Mouse (Mus musculus): Measurements from ENCODE around the gene Zbtb48. TPM values are rescaled to one million over a fixed set of nuclear protein-coding genes. Genes with fewer than 3 reads are reported as not detected.

Zbtb48 gene
- 1.4 TPM for polyA plus RNA-seq (2014; fragmentation: Illumina TruSeq; extraction: RNeasy Lipid Tissue Mini Kit (QIAGEN cat#74804); ENCODE audit: low read depth, low replicate concordance)

GRCm38 (mm10) chr4:152027524-152027923 is at the start of gene Zbtb48:
TSS of gene Zbtb48 (minus strand) at chr4:152027671.

DNA sequence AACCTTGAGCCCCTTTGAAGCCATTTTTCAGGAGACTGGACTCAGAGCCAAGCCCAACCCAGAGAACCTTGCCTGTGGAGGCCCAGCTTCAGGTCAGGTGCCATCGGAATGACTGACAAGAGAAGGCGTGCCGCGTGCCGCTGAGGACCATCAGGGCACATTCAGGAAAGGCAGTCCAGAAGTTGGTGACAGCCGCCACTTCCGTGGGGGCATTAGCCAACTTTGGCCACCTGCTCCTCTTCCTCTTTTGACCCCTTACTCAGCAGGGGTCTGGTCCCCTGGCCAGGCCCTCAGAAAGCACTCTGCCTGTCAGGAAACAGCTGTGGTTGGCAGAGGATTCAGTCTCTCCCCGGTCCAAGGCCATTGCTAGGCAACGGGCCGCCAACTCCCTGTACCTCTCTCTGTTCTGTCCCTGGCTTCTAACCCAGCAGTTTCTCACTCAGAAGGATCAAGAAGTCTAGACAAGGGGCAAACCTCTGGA is 44.7 kb upstream of the Zbtb48 start, which contains the start of gene Plekhg5:
Plekhg5 (plus strand) TSS at position 378 of the 481 bp plus-strand sequence.

DNA sequence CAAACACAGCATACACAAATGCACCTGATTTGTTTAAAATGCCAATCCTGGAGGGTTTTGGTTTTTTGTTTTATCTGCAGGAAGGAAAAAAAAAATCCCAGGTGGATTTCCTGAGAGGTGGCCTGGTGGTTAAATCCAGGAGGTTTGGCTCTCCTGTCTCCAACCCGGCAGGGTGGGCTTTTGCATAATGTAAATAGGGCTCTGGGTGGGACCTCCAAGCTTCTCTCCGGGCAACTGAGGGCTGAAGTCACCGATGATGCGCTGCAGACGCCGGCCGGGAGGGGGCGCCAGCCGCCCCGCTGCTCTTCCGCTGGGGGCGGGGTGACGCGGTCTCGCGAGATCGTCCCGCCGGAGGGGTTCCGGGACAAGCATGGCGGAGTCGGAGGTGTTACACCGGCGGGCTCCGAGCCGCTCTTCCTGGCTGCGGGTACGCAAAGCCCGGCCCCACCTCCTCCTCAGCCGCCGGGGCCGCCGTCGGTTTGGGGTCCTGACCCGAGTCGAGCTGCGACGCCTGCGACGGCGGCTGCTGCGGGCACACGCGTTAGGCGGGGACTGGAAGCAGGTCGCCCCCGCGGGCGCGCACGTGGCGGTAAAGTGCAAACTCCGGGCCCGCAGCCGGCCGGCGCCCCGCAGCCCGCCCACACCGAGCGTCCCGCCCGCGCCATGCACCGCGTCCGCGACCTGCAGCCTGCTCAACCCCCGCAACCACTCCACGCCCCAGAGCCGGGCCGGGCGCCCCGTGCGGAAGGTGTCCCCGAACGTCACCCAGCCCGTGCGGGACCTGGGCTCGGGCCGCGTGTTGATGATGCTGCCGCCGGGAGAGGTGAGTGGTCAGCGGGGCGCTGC is 11.7 kb upstream of the Zbtb48 start, which contains the start of gene Nol9:
Nol9 (plus strand) TSS at position 337 of the 846 bp plus-strand sequence.

DNA sequence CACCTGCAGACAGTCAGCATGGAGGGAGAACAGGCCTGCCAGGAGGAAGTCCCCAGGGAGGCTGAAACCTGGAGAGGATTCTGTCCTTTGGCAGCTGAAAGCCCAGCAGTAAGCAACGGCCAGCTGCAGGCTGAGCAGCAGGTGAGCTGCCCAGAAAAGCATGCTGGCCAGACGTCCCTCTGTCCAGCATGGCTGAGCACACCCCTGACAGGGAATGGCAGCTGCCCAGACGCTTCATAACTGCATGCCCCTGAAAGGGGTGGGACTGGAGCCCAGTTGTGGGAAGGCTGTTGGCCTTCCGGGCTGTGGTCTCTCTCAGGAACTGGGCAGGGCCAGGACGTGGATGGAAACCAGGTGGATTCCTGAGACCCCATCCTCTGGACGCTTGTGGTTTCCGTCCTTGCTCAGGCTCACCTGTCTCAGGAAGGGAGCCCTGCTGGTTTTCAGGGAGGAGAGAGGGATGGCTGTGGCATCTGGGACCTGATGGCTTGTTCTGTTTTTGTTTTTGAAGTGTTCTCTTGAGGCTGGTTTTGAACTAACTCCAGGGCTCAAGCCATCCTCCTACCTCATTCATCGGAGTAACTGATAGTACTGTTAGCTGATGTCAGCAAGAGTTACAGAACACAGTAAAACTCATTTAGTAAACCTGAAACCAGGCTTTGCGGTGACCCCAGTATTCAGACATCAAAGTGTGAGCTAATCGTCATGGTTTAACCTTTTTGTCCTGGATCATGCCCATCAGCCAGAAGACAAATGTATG is 10.9 kb upstream of the Zbtb48 start, which contains the start of gene Tas1r1:
Tas1r1 (minus strand) TSS at position 344 of the 760 bp plus-strand sequence.

DNA sequence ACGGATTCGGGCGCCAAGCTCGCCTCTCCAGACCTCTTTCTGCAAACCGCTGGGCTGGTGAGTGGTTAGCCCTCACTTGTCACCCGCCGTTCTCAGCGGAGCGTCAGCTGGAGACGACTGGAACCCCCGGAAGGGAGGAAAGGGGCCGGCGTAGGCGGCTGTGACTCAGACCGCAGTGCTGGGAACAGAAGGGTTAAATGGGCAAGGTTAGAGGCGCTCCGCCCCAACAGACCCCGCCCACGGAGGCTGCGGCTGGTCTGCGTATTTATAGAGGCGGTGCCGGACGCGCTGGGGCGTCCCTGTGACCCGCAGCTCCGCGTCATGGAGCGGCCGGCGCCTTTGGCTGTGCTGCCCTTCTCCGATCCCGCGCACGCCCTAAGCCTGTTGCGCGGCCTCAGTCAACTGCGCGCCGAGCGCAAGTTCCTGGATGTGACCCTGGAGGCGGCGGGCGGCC is 18.8 kb downstream of the Zbtb48 start, which contains the start of gene Klhl21:
Klhl21 (plus strand) TSS at position 182 of the 454 bp plus-strand sequence.

GRCm38 (mm10) chr4:151996173-151996950 is 31.1 kb downstream of the Zbtb48 start, which contains the start of gene Phf13:
TSS of gene Phf13 (minus strand) at chr4:151996258.

DNA sequence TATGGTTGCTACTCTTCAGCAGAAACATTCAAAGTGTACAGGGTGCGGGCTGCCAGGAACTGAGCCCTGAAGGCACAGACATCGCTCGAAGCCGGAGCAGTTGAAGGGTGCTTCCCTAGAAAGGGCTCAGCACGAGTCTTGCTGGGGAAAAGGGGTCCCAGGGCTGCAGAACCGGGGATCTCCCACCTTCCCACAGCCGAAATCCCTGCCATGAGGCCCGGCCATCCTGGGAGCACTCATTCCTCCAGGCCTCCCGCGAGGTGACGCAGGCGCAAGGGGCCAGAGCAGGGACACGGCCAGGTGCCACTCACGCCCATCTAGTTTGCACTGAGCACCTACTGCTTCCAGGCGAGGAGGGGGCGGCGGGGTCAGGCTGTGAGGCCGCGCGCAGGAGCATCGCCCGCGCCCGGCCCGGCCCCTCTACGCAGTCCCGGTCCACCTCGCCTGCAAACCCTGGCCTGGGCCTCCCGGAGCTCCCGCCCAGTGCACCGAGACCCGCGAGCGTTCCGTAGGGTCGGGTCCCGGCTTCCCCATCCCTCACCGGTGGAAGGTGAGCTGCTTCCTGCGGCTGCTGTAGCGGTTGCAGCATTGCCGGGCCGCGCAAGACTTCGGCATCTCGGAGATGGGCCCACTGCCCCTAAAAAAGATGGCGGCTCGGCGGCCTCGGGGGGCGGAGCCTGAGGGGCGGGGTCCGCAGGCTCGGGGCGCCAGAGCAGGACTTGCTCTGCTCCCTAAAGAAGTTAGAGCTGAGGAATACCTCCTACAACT is 38.9 kb downstream of the Zbtb48 start, which contains the start of gene Thap3:
Thap3 (minus strand) TSS at position 656 of the 768 bp plus-strand sequence.

Other genes with a start within 250 kb of the Zbtb48 start
- 55.9 TPM for gene Camta1, start 165.8 kb downstream of the Zbtb48 start, polyA plus RNA-seq (2014; fragmentation: Illumina TruSeq; extraction: RNeasy Lipid Tissue Mini Kit (QIAGEN cat#74804); ENCODE audit: low read depth, low replicate concordance)
- gene Dnajc11, start 94.0 kb downstream of the Zbtb48 start, polyA plus RNA-seq (2014; fragmentation: Illumina TruSeq; extraction: RNeasy Lipid Tissue Mini Kit (QIAGEN cat#74804); ENCODE audit: low read depth, low replicate concordance) = 28.9 TPM
- not detected for gene Thap3, start 38.7 kb downstream of the Zbtb48 start, polyA plus RNA-seq (2014; fragmentation: Illumina TruSeq; extraction: RNeasy Lipid Tissue Mini Kit (QIAGEN cat#74804); ENCODE audit: low read depth, low replicate concordance)
- gene Phf13, start 31.4 kb downstream of the Zbtb48 start, polyA plus RNA-seq (2014; fragmentation: Illumina TruSeq; extraction: RNeasy Lipid Tissue Mini Kit (QIAGEN cat#74804); ENCODE audit: low read depth, low replicate concordance) = 4.0 TPM
- 3.0 TPM for gene Klhl21, start 18.9 kb downstream of the Zbtb48 start, polyA plus RNA-seq (2014; fragmentation: Illumina TruSeq; extraction: RNeasy Lipid Tissue Mini Kit (QIAGEN cat#74804); ENCODE audit: low read depth, low replicate concordance)
- gene Tas1r1, start 10.9 kb upstream of the Zbtb48 start, polyA plus RNA-seq (2014; fragmentation: Illumina TruSeq; extraction: RNeasy Lipid Tissue Mini Kit (QIAGEN cat#74804); ENCODE audit: low read depth, low replicate concordance) = not detected
- 10.8 TPM for gene Nol9, start 11.7 kb upstream of the Zbtb48 start, polyA plus RNA-seq (2014; fragmentation: Illumina TruSeq; extraction: RNeasy Lipid Tissue Mini Kit (QIAGEN cat#74804); ENCODE audit: low read depth, low replicate concordance)
- 0.20 TPM for gene Plekhg5, start 44.8 kb upstream of the Zbtb48 start, polyA plus RNA-seq (2014; fragmentation: Illumina TruSeq; extraction: RNeasy Lipid Tissue Mini Kit (QIAGEN cat#74804); ENCODE audit: low read depth, low replicate concordance)
- not detected for gene Tnfrsf25, start 88.3 kb upstream of the Zbtb48 start, polyA plus RNA-seq (2014; fragmentation: Illumina TruSeq; extraction: RNeasy Lipid Tissue Mini Kit (QIAGEN cat#74804); ENCODE audit: low read depth, low replicate concordance)
- 1.5 TPM for gene Espn, start 124.7 kb upstream of the Zbtb48 start, polyA plus RNA-seq (2014; fragmentation: Illumina TruSeq; extraction: RNeasy Lipid Tissue Mini Kit (QIAGEN cat#74804); ENCODE audit: low read depth, low replicate concordance)
- 0.24 TPM for gene Hes2, start 131.2 kb upstream of the Zbtb48 start, polyA plus RNA-seq (2014; fragmentation: Illumina TruSeq; extraction: RNeasy Lipid Tissue Mini Kit (QIAGEN cat#74804); ENCODE audit: low read depth, low replicate concordance)
- 2.3 TPM for gene Acot7, start 150.5 kb upstream of the Zbtb48 start, polyA plus RNA-seq (2014; fragmentation: Illumina TruSeq; extraction: RNeasy Lipid Tissue Mini Kit (QIAGEN cat#74804); ENCODE audit: low read depth, low replicate concordance)
- 0.73 TPM for gene Gpr153, start 246.6 kb upstream of the Zbtb48 start, polyA plus RNA-seq (2014; fragmentation: Illumina TruSeq; extraction: RNeasy Lipid Tissue Mini Kit (QIAGEN cat#74804); ENCODE audit: low read depth, low replicate concordance)